Comparison of ENCODE assay signal across 9 mouse cellular contexts in the genomic region with DNA sequence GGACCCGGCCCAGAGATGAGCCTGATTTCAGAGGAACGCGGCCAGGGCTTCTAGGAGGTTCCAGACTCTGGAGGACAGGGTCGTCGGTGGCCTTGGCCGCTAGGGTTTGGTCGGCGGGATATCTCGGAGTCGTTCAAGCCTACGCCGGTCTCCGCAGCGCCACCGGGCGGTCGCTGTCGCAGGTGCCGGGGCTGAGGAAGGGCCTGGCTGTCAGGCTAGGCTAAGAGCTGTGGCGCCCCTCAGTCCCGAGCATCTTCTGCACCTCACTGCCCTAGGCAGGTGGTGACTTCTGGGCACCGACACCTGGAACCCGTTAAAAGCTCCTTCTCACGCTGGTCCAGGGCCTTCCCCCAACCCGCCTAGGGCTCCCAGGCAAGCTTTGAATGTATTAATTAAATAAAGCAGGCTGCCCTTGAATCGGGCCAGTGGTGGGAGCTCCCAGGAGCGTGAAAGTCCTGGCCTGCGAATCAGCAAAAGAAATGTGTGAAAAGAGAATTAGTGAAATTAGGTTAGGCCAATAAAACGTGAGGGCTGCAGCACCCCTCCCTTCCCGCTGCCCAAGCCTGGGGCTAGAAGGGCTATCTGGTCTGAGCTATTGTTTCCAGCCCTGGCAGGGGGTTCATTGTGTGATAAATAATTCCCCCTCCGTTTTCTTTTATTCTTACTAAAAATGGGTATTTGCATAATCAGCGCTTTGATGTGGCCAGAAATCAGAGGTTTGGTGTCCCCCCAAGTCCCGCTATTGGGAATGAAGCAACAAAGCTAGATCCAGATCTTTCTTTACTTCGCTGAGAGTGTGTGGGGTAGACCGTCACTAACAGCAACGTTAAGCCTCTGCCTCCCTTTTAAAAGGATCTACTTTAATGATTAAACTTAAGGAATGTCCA. TPM values are rescaled to one million over a fixed set of nuclear protein-coding genes. Genes with fewer than 3 reads are reported as not detected.
DNase-seq lines count a peak whose midpoint lies in the region; ATAC-seq lines count a peak whose summit lies in the region.
"Had no signal": no experiment of that assay in that cellular context is flagged by ENCODE, and none has a peak within 500 bp of the region (broad histone marks: within the 10 kb centered on the region; RNA-seq: fewer than 3 reads in every experiment).

No protein-coding gene starts in this region.

- no peak for DNase-seq in lung, adult 18-20 months
- DNase-seq in c-Kit-positive CD71-negative TER-119-negative erythroid progenitor cells, embryonic 14.5 days (ENCODE audit: low read depth) = peak; percentile 54
- peak; percentile 23 to 53 for DNase-seq in heart, postnatal 14 days
- peak; percentile 86 for DNase-seq in limb, embryonic 11.5 days (ENCODE audit: low spot score)
- peak; percentile 85 for DNase-seq in neural tube, embryonic 10.5 days (ENCODE audit: extremely low spot score, low spot score)
- no peak for DNase-seq in layer of hippocampus, adult 11-12 months (ENCODE audit: low spot score)
- no peak for DNase-seq in layer of hippocampus, postnatal 36 days

- H3K27ac ChIP-seq in lung, embryonic 15.5 days = no peak overlapping the region
- H3K27ac ChIP-seq in limb, embryonic 11.5 days (replicated peaks; ENCODE audit: low read depth, low read length) = no peak overlapping the region
- H3K27ac ChIP-seq: macrophage had no signal

- H3K9me3 ChIP-seq in lung, embryonic 15.5 days = no peaks in the 10 kb centered on the region
- H3K9me3 ChIP-seq in limb, embryonic 11.5 days (ENCODE audit: control insufficient read depth, low read length) = no peaks in the 10 kb centered on the region

- ATAC-seq in lung, embryonic 15.5 days (ENCODE audit: borderline replicate concordance, extremely low read depth, low FRiP score, low TSS enrichment) = no peak
- peak; percentile 81 for ATAC-seq in limb, embryonic 11.5 days (ENCODE audit: insufficient number of reproducible peaks, low FRiP score, low TSS enrichment, low read depth)

- H3K9ac ChIP-seq in lung, embryonic 15.5 days = no peak overlapping the region
- H3K9ac ChIP-seq in limb, embryonic 11.5 days (ENCODE audit: low read length) = no peak overlapping the region

- peaks cover 94% of the 10 kb centered on the region for H3K27me3 ChIP-seq in lung, embryonic 15.5 days
- peaks cover 77% of the 10 kb centered on the region for H3K27me3 ChIP-seq in limb, embryonic 11.5 days (ENCODE audit: control insufficient read depth, insufficient read depth, low read length)

- H3K4me1 ChIP-seq in lung, embryonic 15.5 days = peaks cover 11% of the 10 kb centered on the region
- no peaks in the 10 kb centered on the region for H3K4me1 ChIP-seq in limb, embryonic 11.5 days (ENCODE audit: control insufficient read depth, insufficient read depth, low read length)

- peak overlapping the region; percentile 1; the same call in 1 of the 2 replicates for H3K4me3 ChIP-seq in lung, embryonic 15.5 days
- H3K4me3 ChIP-seq in limb, embryonic 11.5 days (ENCODE audit: low read depth, low read length) = no peak overlapping the region

- WGBS in lung, embryonic 15.5 days = 2% methylated on average over 36 of the region's 36 CpGs
- WGBS in limb, embryonic 11.5 days = 1% methylated on average over 36 of the region's 36 CpGs

- peak overlapping the region; percentile 42; the same call in 1 of the 2 replicates for H3K4me2 ChIP-seq in lung, embryonic 15.5 days
- H3K4me2 ChIP-seq in limb, embryonic 11.5 days (ENCODE audit: low read depth, severe bottlenecking) = no peak overlapping the region

- no peaks in the 10 kb centered on the region for H3K36me3 ChIP-seq in lung, embryonic 15.5 days
- no peaks in the 10 kb centered on the region for H3K36me3 ChIP-seq in limb, embryonic 11.5 days (ENCODE audit: control insufficient read depth, insufficient read depth, low read length)

- intact Hi-C loops in heart, postnatal 14 days (cut with DNase I) = no loop called here

RNA-seq across cellular contexts. Expression of gene Neurog2, which starts 7.2 kb away (rescaled TPM):
- not detected in 2 replicates for polyA plus RNA-seq in lung, embryonic 15.5 days (2015; fragmentation: Nextera tagmentation; extraction: Ambion mirVana)
- not detected for total RNA-seq in heart, postnatal 14 days (2021)
- not detected in 2 replicates for polyA plus RNA-seq in limb, embryonic 11.5 days (2014; fragmentation: Nextera tagmentation; extraction: Ambion mirVana)
- 1 to 10 TPM in 1 of 2 experiments, under 1 TPM in 1; 0.71 to 1.9 TPM for total RNA-seq in layer of hippocampus, postnatal 36 days (2021)
- polyA plus RNA-seq: macrophage had no signal

Comparison
In these comparisons a context has a peak if more than half of its experiments do, and no peak if none do; other contexts are left out.
1. DNase-seq: peak in c-Kit-positive CD71-negative TER-119-negative erythroid progenitor cells, embryonic 14.5 days (single experiment), heart, postnatal 14 days (2 of 2), limb, embryonic 11.5 days (single experiment) and neural tube, embryonic 10.5 days (single experiment); none in lung, adult 18-20 months (0 of 2), layer of hippocampus, adult 11-12 months (single experiment) and layer of hippocampus, postnatal 36 days (0 of 2).